Comparison of ENCODE assay signal across 18 mouse cellular contexts in genomic region chr8:61141869-61142268, GRCm38 (mm10).
DNase-seq lines count a peak whose midpoint lies in the region; ATAC-seq lines count a peak whose summit lies in the region.
"Had no signal": no experiment of that assay in that cellular context is flagged by ENCODE, and none has a peak within 500 bp of the region (broad histone marks: within the 10 kb centered on the region; RNA-seq: fewer than 3 reads in every experiment).

No protein-coding gene starts in this region.

- H3K9ac ChIP-seq in kidney, embryonic 15.5 days, result no peak overlapping the region
- no peak overlapping the region for H3K9ac ChIP-seq in intestine, embryonic 16.5 days (ENCODE audit: low read depth, low read length)
- H3K9ac ChIP-seq: embryonic facial prominence, embryonic 12.5 days; hindbrain, embryonic 13.5 days; liver, embryonic 12.5 days; lung, embryonic 14.5 days; midbrain, embryonic 12.5 days had no signal

- 81% methylated on average over 6 of the region's 6 CpGs for WGBS in kidney, embryonic 15.5 days
- 74% methylated on average over 6 of the region's 6 CpGs for WGBS in intestine, embryonic 16.5 days

- no peak overlapping the region for H3K4me3 ChIP-seq in kidney, embryonic 15.5 days (replicated peaks)
- no peak overlapping the region for H3K4me3 ChIP-seq in intestine, embryonic 16.5 days (ENCODE audit: low read length)
- H3K4me3 ChIP-seq: embryonic facial prominence, embryonic 12.5 days; gastrocnemius, adult 2 months; hindbrain, embryonic 13.5 days; layer of hippocampus, adult 2 months; liver, embryonic 12.5 days; midbrain, embryonic 12.5 days had no signal

- no peaks in the 10 kb centered on the region for H3K36me3 ChIP-seq in kidney, embryonic 15.5 days
- no peaks in the 10 kb centered on the region for H3K36me3 ChIP-seq in intestine, embryonic 16.5 days (ENCODE audit: control insufficient read depth, insufficient read depth, low read length)
- H3K36me3 ChIP-seq: embryonic facial prominence, embryonic 12.5 days; hindbrain, embryonic 13.5 days; liver, embryonic 12.5 days; midbrain, embryonic 12.5 days had no signal

- H3K4me2 ChIP-seq in kidney, embryonic 15.5 days, result no peak overlapping the region
- H3K4me2 ChIP-seq in intestine, embryonic 16.5 days (ENCODE audit: low read depth, low read length), result no peak overlapping the region
- H3K4me2 ChIP-seq: embryonic facial prominence, embryonic 12.5 days; hindbrain, embryonic 13.5 days; liver, embryonic 12.5 days; lung, embryonic 14.5 days; midbrain, embryonic 12.5 days had no signal

- H3K27ac ChIP-seq in kidney, embryonic 15.5 days, result no peak overlapping the region
- peak overlapping the region; percentile 66 for H3K27ac ChIP-seq in intestine, embryonic 16.5 days (ENCODE audit: low read length)
- H3K27ac ChIP-seq: embryonic facial prominence, embryonic 12.5 days; gastrocnemius, adult 2 months; hindbrain, embryonic 13.5 days; layer of hippocampus, adult 2 months; liver, embryonic 12.5 days; midbrain, embryonic 12.5 days had no signal

- DNase-seq in kidney, postnatal 14 days, result no peak
- DNase-seq in ZHBTc4 (ENCODE audit: low read depth, low spot score), result peak; percentile 21
- peak; percentile 47 for DNase-seq in cerebellum, adult 9-11 months
- DNase-seq in heart, adult 9 months (ENCODE audit: low spot score in 2 of 2), result no peak
- DNase-seq in right cerebral cortex, adult 2 months (ENCODE audit: low spot score in 2 of 2), result no peak
- DNase-seq: adrenal gland, adult 2 months; gastrocnemius, adult 2 months; lung, embryonic 14.5 days; lung, postnatal 4 days; right cerebral cortex, postnatal 4 days had no signal

- H3K9me3 ChIP-seq in kidney, embryonic 15.5 days (replicated peaks), result no peaks in the 10 kb centered on the region
- no peaks in the 10 kb centered on the region for H3K9me3 ChIP-seq in intestine, embryonic 16.5 days (ENCODE audit: control insufficient read depth, low read length)
- H3K9me3 ChIP-seq: embryonic facial prominence, embryonic 12.5 days; hindbrain, embryonic 13.5 days; liver, embryonic 12.5 days; midbrain, embryonic 12.5 days had no signal

- peaks cover 6% of the 10 kb centered on the region; the same call in 1 of the 2 replicates for H3K4me1 ChIP-seq in kidney, embryonic 15.5 days
- peaks cover 6% of the 10 kb centered on the region; the same call in 1 of the 2 replicates for H3K4me1 ChIP-seq in intestine, embryonic 16.5 days (ENCODE audit: control insufficient read depth, insufficient read depth, low read length)
- H3K4me1 ChIP-seq: embryonic facial prominence, embryonic 12.5 days; hindbrain, embryonic 13.5 days; liver, embryonic 12.5 days had no signal

- no peaks in the 10 kb centered on the region for H3K27me3 ChIP-seq in kidney, embryonic 15.5 days
- H3K27me3 ChIP-seq in intestine, embryonic 16.5 days (replicated peaks; ENCODE audit: control insufficient read depth, insufficient read depth, low read length), result no peaks in the 10 kb centered on the region
- H3K27me3 ChIP-seq: embryonic facial prominence, embryonic 12.5 days; hindbrain, embryonic 13.5 days; liver, embryonic 12.5 days; midbrain, embryonic 12.5 days had no signal

- peak; percentile 36; the same call in 1 of the 2 replicates for ATAC-seq in kidney, embryonic 15.5 days (replicated peaks; ENCODE audit: low FRiP score)
- peak; percentile 72 for ATAC-seq in intestine, embryonic 16.5 days
- no peak for ATAC-seq in erythroblast, adult 5-6 weeks (replicated peaks; ENCODE audit: low FRiP score, poor library complexity, severe bottlenecking)
- ATAC-seq: liver, embryonic 12.5 days had no signal

Comparison
In these comparisons a context has a peak if more than half of its experiments do, and no peak if none do; other contexts are left out.
1. DNase-seq: peak in ZHBTc4 (single experiment) and cerebellum, adult 9-11 months (single experiment); none in kidney, postnatal 14 days (single experiment), heart, adult 9 months (0 of 2) and right cerebral cortex, adult 2 months (0 of 2).